Mouse (Mus musculus) heart, postnatal 0 days (tissue): ENCODE measurements around the gene Emid1.

ENCODE experiments used
- CTCF ChIP-seq: IDR thresholded peaks from 2 replicates; pipeline ENCODE4 v1.5.1; 2016; ENCODE audit warnings: antibody characterized with exemption, control low read depth, low read depth
- EP300 ChIP-seq: IDR thresholded peaks from 2 replicates; pipeline ENCODE4 v1.6.1; 2016; ENCODE audit warnings: antibody characterized with exemption, low read depth

GRCm38 (mm10) chr11:5182870-5183269, 30.8 kb upstream of the Emid1 start:
- TF ChIP-seq CTCF (no peak), EP300 (no peak)
